Mouse (Mus musculus) Patski (cell line): Measurements from ENCODE around the gene Pip5k1c. TPM values are rescaled to one million over a fixed set of nuclear protein-coding genes. Genes with fewer than 3 reads are reported as not detected.

Experiments
- ATAC-seq: fragments of 100-300 bp; one replicate; pipeline ENCODE4 v1.8.0; 2021
- CTCF ChIA-PET: fragments of 350-600 bp; sonication (Branson Sonifier 250); formaldehyde crosslinking; loops from one replicate; lab custom pipeline; 2022; ENCODE audit warnings: inconsistent platforms; lab: Charles Lee
- POLR2A ChIA-PET: fragments of 350-600 bp; sonication (Branson Sonifier 250); formaldehyde crosslinking; loops from one replicate; lab custom pipeline; 2022; ENCODE audit warnings: antibody characterized with exemption, inconsistent platforms; lab: Charles Lee
- DNase-seq: peaks from one replicate; pipeline ENCODE4 v3.0.0-alpha.2; 2011; ENCODE audit warnings: low read depth, low spot score
- H3K27me3 ChIP-seq: fragments of 371-371 bp; one replicate; pipeline ENCODE4 v1.5.1; 2021
- CTCF ChIP-seq: fragments of 100-300 bp; IDR thresholded peaks from one replicate; pipeline ENCODE4 v1.5.1; 2021
- in situ Hi-C: fragments of 300-500 bp; cut with MboI; formaldehyde crosslinking; loops from 3 replicates; pipeline ENCODE4 v1.11.1; 2018; ENCODE audit warnings: low pct_unique_long_range_greater_than_20kb, mixed read lengths
- polyA plus RNA-seq: library from polyadenylated mRNA; unstranded; gene quantifications from one replicate; pipeline ENCODE4 v1.2.3, GENCODE M21; 2021

The Pip5k1c gene
- polyA plus RNA-seq, 1 experiment from 2014 or later, result 51.5 TPM

DNA sequence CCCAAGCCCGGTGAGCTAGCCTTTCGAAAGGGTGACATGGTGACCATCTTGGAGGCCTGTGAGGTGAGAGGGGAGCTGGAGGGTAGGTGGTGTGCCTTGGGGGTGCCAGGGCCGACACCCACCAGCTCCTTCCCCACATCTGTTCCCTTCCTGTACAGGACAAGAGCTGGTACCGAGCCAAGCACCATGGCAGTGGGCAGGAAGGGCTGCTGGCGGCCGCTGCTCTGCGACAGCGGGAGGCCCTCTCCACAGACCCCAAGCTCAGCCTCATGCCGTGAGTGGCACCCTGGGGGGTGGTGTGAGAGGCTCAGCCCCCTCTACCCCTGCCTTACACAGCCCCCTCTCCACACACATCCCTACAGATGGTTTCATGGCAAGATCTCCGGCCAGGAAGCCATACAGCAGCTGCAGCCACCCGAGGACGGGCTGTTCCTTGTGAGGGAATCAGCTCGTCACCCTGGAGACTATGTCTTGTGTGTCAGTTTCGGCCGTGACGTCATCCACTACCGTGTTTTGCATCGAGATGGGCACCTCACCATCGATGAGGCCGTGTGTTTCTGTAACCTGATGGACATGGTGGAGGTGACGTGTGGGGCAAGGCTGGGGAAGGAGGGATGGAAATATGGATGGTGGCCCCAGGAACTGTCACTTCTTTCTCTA, 33.4 kb upstream of the Pip5k1c start:
- TF ChIP-seq CTCF, result no peak
- ChIA-PET POLR2A (interaction anchor here (0.6 kb wide), 1 partner anchor 242 kb away, joined by 3 read pairs; no protein-coding TSS in a partner anchor), CTCF (interaction anchor here (1.2 kb wide), 1 partner anchor 15 kb away, joined by 3 read pairs; no protein-coding TSS in a partner anchor)
- H3K27me3 ChIP-seq, result peaks cover 29% of the 10 kb centered on the region
- ATAC-seq (no peak), DNase-seq (no peak)
- in situ Hi-C loops, result no loop called here

DNA sequence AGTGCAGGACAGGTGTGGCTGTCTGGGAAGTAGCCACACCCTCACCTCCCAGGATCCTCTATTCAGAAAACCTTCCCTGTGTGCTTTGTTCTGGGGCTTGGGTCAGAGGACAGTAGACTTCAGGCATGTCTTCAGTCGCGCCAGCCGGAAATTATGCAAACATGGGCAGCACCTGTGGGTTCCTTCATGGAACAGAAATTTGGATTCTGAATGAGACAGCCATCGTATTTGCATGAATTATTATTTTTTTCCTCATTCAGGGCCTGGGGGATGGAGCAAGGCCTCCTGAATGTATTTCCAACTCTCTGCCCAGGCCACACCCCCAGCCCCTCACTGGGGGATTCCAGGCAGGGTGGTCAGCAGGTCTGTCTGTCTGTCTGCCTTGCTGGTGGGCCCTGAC, 31.7 kb upstream of the Pip5k1c start:
- ATAC-seq (no peak), DNase-seq (no peak)
- ChIA-PET POLR2A (no interaction called here), CTCF (no interaction called here)
- H3K27me3 ChIP-seq, result peaks cover 29% of the 10 kb centered on the region
- in situ Hi-C loops, result no loop called here
- no peak for TF ChIP-seq CTCF

DNA sequence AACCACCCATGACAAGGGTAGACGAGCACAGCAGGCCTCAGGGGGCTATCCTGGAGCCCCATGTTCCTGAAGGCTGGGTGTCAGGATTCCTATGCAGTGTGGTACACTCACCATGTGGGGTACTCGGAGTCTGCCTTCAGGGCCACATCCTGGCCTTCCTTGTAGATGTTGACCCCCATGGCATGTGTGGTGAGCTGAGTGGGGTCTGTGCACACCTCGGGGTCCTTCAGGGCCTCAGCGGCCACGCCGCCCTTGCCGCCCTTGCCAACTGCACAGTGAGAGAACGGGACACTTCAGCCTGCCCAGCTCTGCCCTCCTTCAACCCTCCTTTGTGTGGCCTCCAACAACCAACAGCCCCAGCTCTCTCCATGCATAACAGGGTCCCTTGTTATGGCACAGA, 27.2 kb upstream of the Pip5k1c start:
- ChIA-PET POLR2A (interaction anchor here (1.0 kb wide), 1 partner anchor 24 kb away, joined by 3 read pairs; no protein-coding TSS in a partner anchor), CTCF (interaction anchor here (0.7 to 1.4 kb wide), 3 partner anchors 12 to 25 kb away, joined by 3 to 6 read pairs (median 4); no protein-coding TSS in a partner anchor)
- in situ Hi-C loops, result no loop called here
- TF ChIP-seq CTCF, result no peak
- DNase-seq (no peak), ATAC-seq (no peak)
- H3K27me3 ChIP-seq, result no peaks in the 10 kb centered on the region

DNA sequence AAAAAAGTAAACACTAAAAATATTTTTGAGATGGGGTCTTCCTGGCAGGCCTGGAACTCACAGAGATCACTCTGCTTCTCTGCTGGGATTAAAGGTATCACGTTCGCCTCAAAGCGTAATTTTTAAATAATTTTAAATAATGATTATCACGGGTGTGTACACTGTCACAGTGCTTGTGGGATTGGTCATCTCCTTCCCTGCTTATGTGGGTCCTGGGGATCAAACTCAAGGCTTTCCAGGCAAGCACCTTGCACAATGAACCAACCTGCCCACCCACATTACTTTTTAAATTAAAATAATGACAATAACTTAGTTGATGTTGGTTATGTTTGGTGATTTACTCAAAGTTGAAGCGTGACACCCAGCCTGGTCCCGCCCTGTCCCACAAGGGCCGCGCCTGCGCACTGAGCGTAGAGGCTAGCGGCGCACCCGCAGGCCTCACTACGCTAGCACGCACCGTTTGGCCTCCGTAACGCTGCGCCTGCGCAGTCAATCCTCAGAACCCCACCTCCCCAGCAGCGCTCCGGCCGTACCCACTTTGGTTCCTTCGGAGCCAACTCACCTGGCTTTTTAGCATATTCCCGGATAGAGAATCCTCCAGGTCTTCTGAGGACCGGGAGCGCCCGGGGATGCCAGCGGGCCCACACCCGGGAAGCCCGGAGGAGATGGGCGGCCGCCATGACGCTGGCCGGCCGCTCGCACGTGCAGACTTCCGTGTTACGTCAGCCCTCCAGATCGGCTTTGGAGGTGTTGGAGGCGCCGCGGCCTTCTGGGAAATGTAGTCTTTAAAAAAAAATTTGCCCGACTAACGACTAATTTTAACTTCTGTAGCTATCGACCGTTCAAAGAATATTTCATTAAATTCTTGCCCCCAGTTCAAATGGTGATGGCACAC, 26.3 kb upstream of the Pip5k1c start, which contains the start of the genes Mrpl54 and Apba3:
Gene Mrpl54, minus strand, starts transcription at position 724 of the 895 bp plus-strand sequence.
Gene Apba3, plus strand, starts transcription at position 750 of the 895 bp plus-strand sequence.
- H3K27me3 ChIP-seq, result no peaks in the 10 kb centered on the region
- ATAC-seq, result peak; percentile 63
- peak; percentile 66 for DNase-seq
- TF ChIP-seq CTCF, result no peak
- ChIA-PET POLR2A (interaction anchor here (0.6 kb wide), 1 partner anchor 1190 kb away, joined by 5 read pairs; no protein-coding TSS in a partner anchor), CTCF (interaction anchor here (0.7 to 1.4 kb wide), 5 partner anchors 12 to 26 kb away, joined by 3 to 6 read pairs (median 3); no protein-coding TSS in a partner anchor)
- in situ Hi-C loops, result no loop called here

DNA sequence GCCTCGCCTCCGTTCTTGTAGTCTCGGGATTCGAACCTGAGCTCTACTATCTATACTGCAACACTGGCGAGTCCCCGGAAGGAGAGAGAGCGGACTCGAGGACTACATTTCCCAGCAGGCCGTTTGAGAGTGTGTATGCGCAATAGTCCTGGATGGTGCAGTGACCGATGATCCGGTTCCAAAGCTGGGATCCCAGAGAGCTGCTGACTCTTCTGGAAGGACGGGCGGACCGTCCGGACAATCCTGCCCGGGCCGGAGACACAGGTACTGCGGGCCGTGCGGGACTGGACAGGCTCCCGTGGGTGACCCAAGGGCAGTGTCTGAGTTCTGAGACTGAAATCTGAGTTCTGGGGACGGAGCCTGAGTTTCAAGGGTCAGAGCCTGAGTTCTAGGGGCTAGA, 24.7 kb upstream of the Pip5k1c start:
- ChIA-PET POLR2A (interaction anchor here (2.0 kb wide), 1 partner anchor 17 kb away, joined by 8 read pairs; no protein-coding TSS in a partner anchor), CTCF (interaction anchor here (2.1 kb wide), 1 partner anchor 21 kb away, joined by 6 read pairs; no protein-coding TSS in a partner anchor)
- in situ Hi-C loops, result no loop called here
- DNase-seq, result peak; percentile 66
- H3K27me3 ChIP-seq, result no peaks in the 10 kb centered on the region
- TF ChIP-seq CTCF, result no peak
- no peak for ATAC-seq

DNA sequence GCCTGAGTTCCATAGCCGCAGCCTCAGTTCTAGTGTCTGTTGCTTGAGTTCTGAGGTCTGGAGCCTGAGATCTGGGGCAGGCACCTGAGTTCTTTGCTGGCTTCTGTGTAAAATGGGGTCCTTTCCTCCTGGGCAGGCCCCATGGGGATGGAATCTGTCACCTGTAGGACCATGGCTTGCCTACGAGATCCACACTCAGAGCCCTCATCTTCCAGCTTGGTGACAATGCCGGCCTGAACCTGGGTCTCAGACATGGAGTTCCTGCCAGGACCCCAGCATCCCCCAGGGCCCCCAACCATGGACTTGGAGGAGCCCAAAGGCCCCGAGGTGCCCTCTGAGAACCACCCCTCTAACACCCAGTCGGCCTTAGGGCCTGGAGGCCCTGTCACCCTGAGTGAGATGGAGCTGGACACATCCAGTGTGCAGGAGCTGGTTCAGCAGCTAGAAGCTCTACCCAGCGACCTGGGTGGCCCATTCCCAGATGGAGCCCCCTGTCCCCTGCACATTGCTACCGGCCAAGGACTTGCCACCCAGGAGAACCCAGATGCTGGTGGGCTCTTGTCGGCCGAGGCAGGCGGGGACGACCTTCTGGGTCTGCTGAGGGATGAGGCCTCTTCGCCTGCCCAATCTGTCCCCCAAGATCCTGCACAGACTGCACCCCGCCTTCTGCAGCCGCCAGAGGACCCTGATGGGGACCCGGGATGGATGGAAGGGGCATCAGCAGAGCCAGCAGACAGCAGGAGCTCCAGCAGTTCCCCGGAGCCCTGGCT, 23.9 kb upstream of the Pip5k1c start:
- in situ Hi-C loops, result no loop called here
- CTCF ChIA-PET, result interaction anchor here (1.3 to 2.1 kb wide), 2 partner anchors 20 to 24 kb away, joined by 5 to 6 read pairs; partner anchors contain the start of gene Pip5k1c
- H3K27me3 ChIP-seq, result no peaks in the 10 kb centered on the region
- TF ChIP-seq CTCF, result no peak
- POLR2A ChIA-PET, result interaction anchor here (2.0 kb wide), 1 partner anchor 16 kb away, joined by 8 read pairs; no protein-coding TSS in a partner anchor
- no peak for ATAC-seq
- no peak for DNase-seq

DNA sequence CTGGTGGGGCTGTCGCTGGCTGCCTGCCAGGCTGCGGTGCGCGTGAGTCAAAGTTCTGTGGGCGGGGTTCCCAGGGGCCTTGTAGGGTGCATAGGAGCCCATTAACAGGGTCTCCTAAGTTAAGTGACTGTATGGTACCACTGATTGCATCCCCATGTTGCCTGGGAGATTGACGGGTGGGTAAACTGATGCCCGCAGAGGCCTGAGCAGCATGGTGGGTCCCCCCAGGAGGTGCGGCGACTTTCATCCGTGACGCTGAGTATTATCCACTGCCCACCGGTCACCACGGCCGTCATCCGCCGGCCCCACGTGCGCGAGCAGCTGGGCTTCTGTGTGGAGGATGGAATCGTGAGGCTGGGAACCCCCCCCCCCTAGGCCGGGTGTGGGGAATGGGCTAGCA, 20.4 kb upstream of the Pip5k1c start:
- in situ Hi-C loops, result no loop called here
- no peaks in the 10 kb centered on the region for H3K27me3 ChIP-seq
- DNase-seq (no peak), ATAC-seq (no peak)
- ChIA-PET CTCF (no interaction called here), POLR2A (no interaction called here)
- no peak for TF ChIP-seq CTCF

DNA sequence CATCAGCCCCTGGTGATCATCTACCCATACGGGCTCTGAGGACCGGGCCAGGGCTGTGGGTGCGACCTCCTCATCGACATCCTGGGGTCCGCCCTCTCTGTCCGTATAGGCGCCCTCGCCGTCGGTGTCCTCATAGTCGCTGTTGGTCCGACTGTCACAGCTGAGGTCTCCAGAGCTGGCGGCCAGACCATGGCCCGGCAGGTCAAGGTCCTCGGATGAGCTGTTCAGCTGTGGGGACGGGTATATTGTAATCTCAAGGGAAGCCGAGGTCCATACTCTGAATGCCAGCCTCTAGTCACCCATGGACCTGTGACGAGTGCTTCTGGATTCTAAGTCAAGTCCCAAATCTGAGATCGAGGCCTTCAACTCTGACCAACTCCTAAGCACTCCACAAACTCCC, 18.9 kb upstream of the Pip5k1c start:
- in situ Hi-C loops, result no loop called here

DNA sequence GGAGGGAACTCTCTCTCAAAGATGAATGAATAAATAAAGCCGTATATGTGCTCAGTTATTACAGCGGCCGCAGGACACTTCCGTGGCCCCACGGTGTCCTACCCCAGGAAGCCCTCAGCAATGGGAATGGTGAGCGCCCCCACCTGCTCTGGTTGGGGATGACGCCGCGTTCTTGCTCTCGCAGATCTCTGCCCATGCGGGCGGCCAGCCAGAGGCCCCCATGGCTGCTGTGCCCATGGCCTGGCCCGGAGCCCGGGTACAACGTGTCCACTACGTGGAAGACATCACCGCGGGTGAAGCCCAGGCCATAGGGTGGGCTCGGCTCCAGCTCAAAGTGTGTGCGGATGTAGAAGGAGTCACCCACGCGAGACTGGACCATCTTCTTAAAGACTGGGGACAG, 15.1 kb upstream of the Pip5k1c start:
- in situ Hi-C loops, result no loop called here
- ATAC-seq (no peak), DNase-seq (no peak)
- CTCF ChIA-PET, result interaction anchor here (0.7 to 1.7 kb wide), 3 partner anchors 10 to 12 kb away, joined by 3 to 5 read pairs (median 3); partner anchors contain the start of gene Apba3
- TF ChIP-seq CTCF, result no peak
- POLR2A ChIA-PET, result no interaction called here
- H3K27me3 ChIP-seq, result no peaks in the 10 kb centered on the region

More for the DNA sequence above, 18.9 kb upstream of the Pip5k1c start:
- CTCF ChIA-PET, result interaction anchor here (1.4 kb wide), 1 partner anchor 19 kb away, joined by 4 read pairs; the partner anchor contains the start of gene Pip5k1c
- POLR2A ChIA-PET, result no interaction called here
- DNase-seq, result no peak
- no peak for ATAC-seq
- H3K27me3 ChIP-seq, result no peaks in the 10 kb centered on the region
- TF ChIP-seq CTCF, result no peak
